Mouse (Mus musculus): ENCODE results near the gene Igsf23. TPM values are rescaled to one million over a fixed set of nuclear protein-coding genes. Genes with fewer than 3 reads are reported as not detected.
"Not testable (repeated sequence)": the region's sequence is repeated elsewhere in the genome, so short reads cannot be mapped to it uniquely, and the experiment has no call there.

Gene Igsf23
- not detected for total RNA-seq (2021)
- long read RNA-seq, experiment 1 = 0 reads
- long read RNA-seq, experiment 2 = 0 reads

- DNase-seq (ENCODE audit: low spot score in 2 of 2) = no peak
Measured at GRCm38 (mm10) chr7:19950589-19950988, at the start of gene Igsf23. TSS of gene Igsf23 (minus strand) at chr7:19950756.

GRCm38 (mm10) chr7:19996721-19997120 lies 46.2 kb upstream of the Igsf23 start:
- DNase-seq (ENCODE audit: low spot score in 2 of 2) = not testable (repeated sequence)

- not testable (repeated sequence) for DNase-seq (ENCODE audit: low spot score in 2 of 2)
Measured at GRCm38 (mm10) chr7:19991165-19991564, 40.6 kb upstream of the Igsf23 start, which contains the start of gene Nlrp9b. TSS of gene Nlrp9b (plus strand) at chr7:19991465.

DNA sequence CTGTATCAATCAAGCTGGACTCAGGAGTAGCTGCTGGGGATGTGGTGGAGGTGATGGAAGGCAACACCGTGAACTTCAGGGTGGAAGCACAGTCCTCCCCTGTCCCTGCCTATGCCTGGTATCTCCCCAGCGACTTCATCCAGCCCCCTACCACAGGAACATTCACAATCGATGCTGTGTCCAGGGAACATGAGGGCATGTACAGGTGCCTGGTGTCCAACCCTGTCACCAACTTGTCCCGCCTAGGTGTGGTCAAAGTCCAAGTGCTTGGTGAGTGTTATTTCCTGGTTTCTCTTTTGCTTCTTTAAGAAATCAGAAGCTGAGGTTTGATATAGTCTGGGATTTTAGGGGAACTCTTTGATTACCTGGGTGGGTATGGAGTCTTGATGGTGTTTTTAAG lies 21.0 kb upstream of the Igsf23 start:
- no peak for DNase-seq (ENCODE audit: low spot score in 2 of 2)

- DNase-seq (ENCODE audit: low spot score in 2 of 2) = no peak
Measured at GRCm38 (mm10) chr7:19970196-19970595, 19.6 kb upstream of the Igsf23 start.

GRCm38 (mm10) chr7:19969541-19970090 lies 19.1 kb upstream of the Igsf23 start:
- DNase-seq (ENCODE audit: low spot score in 2 of 2) = no peak

- no peak for DNase-seq (ENCODE audit: low spot score in 2 of 2)
Measured at GRCm38 (mm10) chr7:19969106-19969505, 18.6 kb upstream of the Igsf23 start.

GRCm38 (mm10) chr7:19964985-19965579 lies 14.5 kb upstream of the Igsf23 start, which contains the start of gene Ceacam20:
TSS of gene Ceacam20 (plus strand) at chr7:19965412.
- no peak for DNase-seq (ENCODE audit: low spot score in 2 of 2)

GRCm38 (mm10) chr7:19962423-19962822 lies 11.9 kb upstream of the Igsf23 start:
- no peak for DNase-seq (ENCODE audit: low spot score in 2 of 2)

GRCm38 (mm10) chr7:19956341-19956781 lies 5.8 kb upstream of the Igsf23 start:
- DNase-seq (ENCODE audit: low spot score in 2 of 2) = peak; percentile 89 to 95

DNA sequence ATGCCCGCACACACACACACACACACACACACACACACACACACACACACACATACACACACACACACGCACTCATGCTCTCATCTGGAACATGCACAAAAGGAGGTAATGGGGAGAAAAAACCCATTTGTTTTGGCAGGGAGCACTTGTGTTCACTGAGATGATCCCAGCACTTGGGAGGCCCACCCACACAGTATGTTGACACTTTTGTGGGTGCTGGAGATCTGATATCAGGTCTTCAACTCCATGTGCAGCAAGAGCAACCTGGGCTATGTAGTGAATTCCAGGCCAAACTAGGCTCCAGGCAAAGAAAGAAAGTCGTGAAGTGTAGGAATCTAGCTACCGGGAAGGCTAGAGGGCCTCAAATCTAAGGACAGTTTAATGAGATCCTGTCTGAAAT lies 5.3 kb upstream of the Igsf23 start:
- DNase-seq (ENCODE audit: low spot score in 2 of 2) = no peak

DNA sequence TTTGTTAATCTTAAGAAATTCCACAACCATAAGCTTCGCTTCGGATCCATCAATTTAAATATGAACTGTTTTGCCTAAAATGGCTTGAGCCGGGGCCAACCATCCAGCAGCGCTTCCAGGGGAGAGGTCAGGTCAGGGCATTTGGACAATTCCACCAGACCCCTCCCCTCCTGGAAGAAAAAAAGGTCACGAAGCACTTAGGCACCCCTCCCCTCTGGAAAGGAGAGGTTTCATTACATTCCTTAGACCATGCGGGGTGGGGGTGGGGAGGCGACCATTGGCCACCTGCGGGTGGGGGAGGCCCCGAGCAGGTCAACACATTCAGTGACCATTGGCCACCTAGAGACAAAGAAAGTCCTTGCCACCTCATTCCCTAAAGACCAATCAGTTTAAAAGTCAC lies 2.5 kb upstream of the Igsf23 start:
- DNase-seq (ENCODE audit: low spot score in 2 of 2) = no peak

DNA sequence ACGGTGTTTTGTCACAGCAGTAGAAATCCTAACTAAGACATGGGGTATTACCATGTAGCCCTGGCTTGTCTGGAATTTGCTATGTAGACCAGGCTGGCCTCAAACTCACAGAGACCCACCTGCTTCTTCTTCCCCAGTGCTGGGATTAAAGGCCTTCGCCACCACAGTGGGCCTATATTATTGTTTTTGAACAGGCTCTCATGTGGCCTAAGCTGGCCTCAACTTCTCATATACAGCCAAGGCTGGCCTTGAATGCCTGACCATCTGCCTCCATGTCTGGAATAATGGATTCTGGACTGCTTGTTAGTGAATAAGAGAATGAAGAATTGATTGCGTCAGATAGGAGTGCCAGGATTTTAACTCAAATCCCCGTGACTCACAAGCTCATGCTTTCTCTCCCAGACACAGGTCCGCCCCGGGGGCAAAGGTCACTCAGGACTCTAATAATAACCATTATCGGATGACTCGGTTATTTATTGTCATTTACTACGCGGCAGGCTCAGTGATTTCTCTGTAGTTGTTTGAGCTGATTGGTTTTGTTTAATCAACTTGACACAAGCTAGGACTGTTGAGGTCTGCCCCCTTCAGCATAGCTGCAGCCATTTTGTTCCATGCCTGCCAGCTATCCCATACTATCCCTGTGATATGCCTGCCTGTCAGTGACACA lies 1.9 kb upstream of the Igsf23 start:
- DNase-seq (ENCODE audit: low spot score in 2 of 2) = no peak

- no peak for DNase-seq (ENCODE audit: low spot score in 2 of 2)
Measured at GRCm38 (mm10) chr7:19949996-19950395, 560 bp downstream of the Igsf23 start.

- no peak for DNase-seq (ENCODE audit: low spot score in 2 of 2)
Measured at GRCm38 (mm10) chr7:19948956-19949355, 1.6 kb downstream of the Igsf23 start.

DNA sequence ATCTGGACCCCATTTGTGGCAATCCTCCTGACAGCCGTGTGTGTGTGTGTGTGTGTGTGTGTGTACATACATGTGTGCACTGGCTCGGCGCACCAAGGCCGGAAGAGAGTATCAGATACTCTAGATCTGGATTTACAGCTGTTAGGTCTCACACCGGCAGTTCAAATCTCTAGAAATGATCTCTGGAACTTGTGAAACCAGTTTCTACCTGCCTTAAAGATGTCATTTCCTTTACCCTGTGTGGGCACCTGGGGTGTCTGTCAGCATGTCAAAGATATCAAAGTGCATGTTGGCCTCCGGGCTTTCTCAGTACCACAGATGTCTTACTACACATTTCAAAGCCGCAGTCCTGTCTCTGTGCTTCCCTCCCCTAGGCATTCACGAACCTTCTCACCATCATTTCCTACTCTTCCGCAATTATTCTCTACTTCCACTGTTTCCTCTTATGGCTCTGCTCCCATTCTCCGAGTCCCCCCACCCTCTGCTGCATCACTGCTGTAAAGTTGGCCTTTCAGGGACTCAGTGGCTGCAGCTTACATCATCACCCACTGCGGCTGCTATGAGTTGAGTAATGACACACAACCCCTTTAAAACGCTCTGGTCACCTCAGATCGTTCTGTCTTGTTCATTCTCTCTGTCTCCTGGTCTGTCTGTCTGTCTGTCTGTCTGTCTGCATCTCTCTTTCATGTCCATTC lies 4.6 kb downstream of the Igsf23 start:
- no peak for DNase-seq (ENCODE audit: low spot score in 2 of 2)

DNA sequence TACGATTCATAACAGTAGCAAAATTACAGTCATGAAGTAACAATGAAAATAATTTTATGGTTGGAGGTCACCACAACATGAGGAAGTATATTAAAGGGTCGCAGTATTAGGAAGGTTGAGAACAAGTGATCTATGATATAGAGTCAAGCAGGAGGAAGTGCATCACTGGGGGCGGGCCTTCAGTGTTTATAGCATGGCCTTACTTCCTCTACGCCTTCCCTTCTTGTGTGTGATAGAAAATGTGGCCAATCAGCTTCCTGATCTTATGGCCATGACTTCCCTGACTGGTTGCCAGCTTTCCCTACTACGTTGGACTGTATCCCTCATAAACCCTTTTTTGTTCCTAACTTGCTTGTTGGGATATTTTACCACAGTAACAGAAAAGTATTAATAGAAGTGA lies 5.4 kb downstream of the Igsf23 start:
- no peak for DNase-seq (ENCODE audit: low spot score in 2 of 2)

- no peak for DNase-seq (ENCODE audit: low spot score in 2 of 2)
Measured at GRCm38 (mm10) chr7:19944709-19945108, 5.8 kb downstream of the Igsf23 start.

DNA sequence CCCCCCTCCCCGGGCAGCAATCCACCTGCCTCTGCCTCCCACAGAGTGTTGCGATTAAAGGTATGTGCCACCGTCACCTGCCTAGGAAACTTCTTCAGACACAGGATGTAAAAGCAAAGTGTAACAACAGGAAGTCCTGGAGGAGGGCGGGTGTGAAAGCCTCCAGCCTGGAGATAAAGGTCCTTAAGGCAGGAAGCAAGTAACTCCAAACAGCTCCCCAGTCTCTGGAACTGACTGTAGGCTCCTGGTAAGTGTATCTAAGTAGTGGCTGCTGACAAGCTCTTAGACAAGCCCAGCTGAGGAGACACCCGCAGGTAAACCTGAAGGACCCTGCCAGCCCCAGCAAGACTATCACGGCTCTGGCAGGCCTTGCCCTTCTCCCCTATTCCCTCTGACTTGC lies 10.3 kb downstream of the Igsf23 start:
- DNase-seq (ENCODE audit: low spot score in 2 of 2) = no peak

DNA sequence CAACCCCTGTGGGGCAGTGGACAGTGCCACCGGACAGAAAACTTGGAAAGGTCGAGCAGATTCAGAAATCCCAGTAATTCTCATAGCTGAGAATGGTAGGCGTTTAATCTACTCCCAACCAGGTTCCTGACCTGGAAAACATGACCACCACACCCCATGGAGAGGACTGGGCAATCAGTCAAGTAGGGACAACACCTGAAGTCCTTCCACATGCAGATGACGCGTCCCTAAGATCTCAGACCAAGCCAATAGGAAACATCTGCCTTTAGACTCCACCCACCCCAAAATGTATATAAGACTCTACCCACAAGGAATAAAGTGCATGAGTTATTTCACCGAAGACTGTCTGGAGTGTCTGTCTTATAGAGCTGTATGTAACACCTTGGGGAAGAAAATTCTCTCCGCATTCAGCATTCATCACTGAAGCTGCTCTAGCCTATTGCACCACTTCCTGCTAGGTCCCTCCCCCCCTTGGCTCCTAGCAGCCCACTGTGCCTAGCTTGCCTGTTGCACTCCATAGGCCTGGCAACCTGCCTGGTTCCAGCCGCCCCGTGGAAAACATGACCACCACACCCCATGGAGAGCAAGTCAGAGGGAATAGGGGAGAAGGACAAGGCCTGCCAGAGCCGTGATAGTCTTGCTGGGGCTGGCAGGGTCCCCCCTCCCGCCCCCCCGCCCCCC lies 10.9 kb downstream of the Igsf23 start:
- peak; percentile 55 to 67 for DNase-seq (ENCODE audit: low spot score in 2 of 2)

GRCm38 (mm10) chr7:19937229-19937821 lies 13.2 kb downstream of the Igsf23 start:
- DNase-seq (ENCODE audit: low spot score in 2 of 2) = no peak

Data from left cerebral cortex, adult 18-20 months (tissue).